Mouse (Mus musculus): ENCODE results near the gene Wdr26.

GRCm38 (mm10) chr1:181146187-181146586 is 65.6 kb downstream of the Wdr26 start:
- TF ChIP-seq CTCF (IDR thresholded peaks at IDR 0.05; ENCODE audit: control insufficient read depth, insufficient read depth, insufficient read length) (no peak), USF1 (IDR thresholded peaks at IDR 0.05; ENCODE audit: low read depth) (no peak), MYOG (IDR thresholded peaks at IDR 0.05; ENCODE audit: control insufficient read depth, extremely low read depth, insufficient read length) (no peak), MAX (IDR thresholded peaks at IDR 0.05) (no peak)

All from C2C12 (cell line).